Comparison of ENCODE assay signal across 19 mouse cellular contexts in the genomic region with DNA sequence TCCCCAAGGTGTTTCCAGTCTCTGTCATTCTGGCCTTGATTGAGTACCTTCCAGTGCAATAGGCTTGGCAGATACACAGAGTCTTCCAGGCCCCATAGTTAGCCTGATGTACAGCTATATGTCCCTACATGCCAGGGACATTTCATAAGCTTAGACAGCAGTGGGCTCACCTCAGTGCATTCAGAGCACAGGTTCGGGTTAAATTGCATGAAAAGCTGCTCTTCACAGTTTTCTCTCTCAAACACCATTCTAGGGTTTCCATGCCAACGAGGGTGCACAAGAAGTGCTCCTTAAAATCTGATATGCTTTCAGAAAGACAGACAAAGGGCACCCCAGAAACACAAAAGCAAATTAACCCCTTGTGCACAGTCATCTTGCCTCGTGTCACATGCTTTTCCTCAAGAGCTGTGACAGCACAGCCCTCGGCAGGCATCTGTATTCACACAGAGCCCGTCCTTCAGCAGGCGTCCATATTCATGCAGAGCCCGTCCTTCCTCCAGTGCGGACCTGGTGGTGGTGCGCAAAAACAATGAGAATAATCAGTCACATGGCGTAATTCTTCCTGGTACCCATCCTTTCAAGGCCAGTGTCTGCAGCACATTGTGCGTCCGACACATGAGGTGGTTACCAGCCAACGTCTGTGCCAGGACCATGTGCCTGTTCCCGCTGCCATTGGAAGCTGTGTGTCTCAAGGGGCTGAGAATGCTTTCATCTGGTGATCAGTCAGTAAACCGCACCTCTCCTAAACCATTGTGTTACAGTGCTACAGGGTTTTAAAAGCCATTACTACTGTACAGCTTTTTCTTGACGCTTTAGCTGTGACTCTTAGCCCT. TPM values are rescaled to one million over a fixed set of nuclear protein-coding genes. Genes with fewer than 3 reads are reported as not detected.
DNase-seq lines count a peak whose midpoint lies in the region; ATAC-seq lines count a peak whose summit lies in the region.
"Had no signal": no experiment of that assay in that cellular context is flagged by ENCODE, and none has a peak within 500 bp of the region (broad histone marks: within the 10 kb centered on the region; RNA-seq: fewer than 3 reads in every experiment).

No protein-coding gene starts in this region.

- no peaks in the 10 kb centered on the region for H3K27me3 ChIP-seq in neural tube, embryonic 11.5 days (ENCODE audit: control insufficient read depth, insufficient read depth, low read length)
- H3K27me3 ChIP-seq in forebrain, embryonic 16.5 days (replicated peaks; ENCODE audit: control insufficient read depth, insufficient read depth, low read length) = no peaks in the 10 kb centered on the region
- H3K27me3 ChIP-seq in midbrain, embryonic 12.5 days = no peaks in the 10 kb centered on the region
- H3K27me3 ChIP-seq: heart, embryonic 15.5 days; limb, embryonic 15.5 days; Patski had no signal

- no peak for DNase-seq in neural tube, embryonic 11.5 days (ENCODE audit: low spot score)
- no peak for DNase-seq in neural tube, embryonic 10.5 days (ENCODE audit: extremely low spot score, low spot score)
- DNase-seq in frontal cortex, postnatal 10 days (ENCODE audit: low spot score in 2 of 2) = no peak
- DNase-seq in right cerebral cortex, adult 2 months (ENCODE audit: low spot score in 2 of 2) = no peak
- DNase-seq: adrenal gland, postnatal 14 days; gastrocnemius, postnatal 25 days; kidney, postnatal 4 days; lung, postnatal 10 days had no signal

- H3K4me2 ChIP-seq in neural tube, embryonic 11.5 days (ENCODE audit: low read depth) = no peak overlapping the region
- no peak overlapping the region for H3K4me2 ChIP-seq in forebrain, embryonic 16.5 days (ENCODE audit: low read length)
- no peak overlapping the region for H3K4me2 ChIP-seq in midbrain, embryonic 12.5 days (replicated peaks)
- H3K4me2 ChIP-seq: heart, embryonic 15.5 days; limb, embryonic 15.5 days had no signal

- no peaks in the 10 kb centered on the region for H3K9me3 ChIP-seq in neural tube, embryonic 11.5 days (ENCODE audit: control insufficient read depth, low read length)
- H3K9me3 ChIP-seq in forebrain, embryonic 16.5 days (ENCODE audit: control insufficient read depth, low read length) = no peaks in the 10 kb centered on the region
- no peaks in the 10 kb centered on the region for H3K9me3 ChIP-seq in midbrain, embryonic 12.5 days
- H3K9me3 ChIP-seq: heart, embryonic 15.5 days; limb, embryonic 15.5 days had no signal

- 74% methylated on average over 16 of the region's 16 CpGs for WGBS in neural tube, embryonic 11.5 days
- WGBS in forebrain, embryonic 16.5 days = 37% methylated on average over 16 of the region's 16 CpGs
- 62% methylated on average over 16 of the region's 16 CpGs for WGBS in midbrain, embryonic 12.5 days

- H3K27ac ChIP-seq in neural tube, embryonic 11.5 days (ENCODE audit: low read depth, low read length) = no peak overlapping the region
- H3K27ac ChIP-seq in forebrain, embryonic 16.5 days (ENCODE audit: low read length) = peak overlapping the region; percentile 24
- H3K27ac ChIP-seq in midbrain, embryonic 12.5 days (replicated peaks) = peak overlapping the region; percentile 35
- H3K27ac ChIP-seq: heart, embryonic 15.5 days; left cerebral cortex, adult 2 months; limb, embryonic 15.5 days had no signal

- peaks cover 6% of the 10 kb centered on the region; the same call in 1 of the 2 replicates for H3K4me1 ChIP-seq in neural tube, embryonic 11.5 days (ENCODE audit: control insufficient read depth, insufficient read depth, low read length)
- H3K4me1 ChIP-seq in forebrain, embryonic 16.5 days (replicated peaks; ENCODE audit: control insufficient read depth, insufficient read depth, low read length) = peaks cover 26% of the 10 kb centered on the region
- H3K4me1 ChIP-seq in midbrain, embryonic 12.5 days = peaks cover 16% of the 10 kb centered on the region
- H3K4me1 ChIP-seq: limb, embryonic 15.5 days had no signal

- no peak overlapping the region for H3K4me3 ChIP-seq in neural tube, embryonic 11.5 days (ENCODE audit: low read depth, low read length)
- no peak overlapping the region for H3K4me3 ChIP-seq in forebrain, embryonic 16.5 days (replicated peaks; ENCODE audit: low read length)
- H3K4me3 ChIP-seq in midbrain, embryonic 12.5 days = no peak overlapping the region
- H3K4me3 ChIP-seq: heart, embryonic 15.5 days; left cerebral cortex, adult 2 months; limb, embryonic 15.5 days had no signal

- peaks cover 13% of the 10 kb centered on the region for H3K36me3 ChIP-seq in neural tube, embryonic 11.5 days (ENCODE audit: control insufficient read depth, insufficient read depth, low read length)
- H3K36me3 ChIP-seq in forebrain, embryonic 16.5 days (ENCODE audit: control insufficient read depth, insufficient read depth) = peaks cover 13% of the 10 kb centered on the region
- H3K36me3 ChIP-seq in midbrain, embryonic 12.5 days = peaks cover 63% of the 10 kb centered on the region

- ATAC-seq in neural tube, embryonic 11.5 days (ENCODE audit: insufficient read depth, low FRiP score, low TSS enrichment) = 0 out of 2 replicates have a peak, but pooled peaks have one; percentile 23
- peak; percentile 61 for ATAC-seq in forebrain, embryonic 16.5 days
- ATAC-seq in midbrain, embryonic 12.5 days (ENCODE audit: low FRiP score, low read depth) = peak; percentile 65
- no peak for ATAC-seq in erythroblast, adult 5-6 weeks (replicated peaks; ENCODE audit: low FRiP score, poor library complexity, severe bottlenecking)
- ATAC-seq: Patski had no signal

- H3K9ac ChIP-seq in neural tube, embryonic 11.5 days (ENCODE audit: low read length) = no peak overlapping the region
- 0 out of 2 replicates have a peak overlapping the region, but pooled peaks have one; percentile 3 for H3K9ac ChIP-seq in forebrain, embryonic 16.5 days (replicated peaks; ENCODE audit: low read depth, low read length)
- H3K9ac ChIP-seq in midbrain, embryonic 12.5 days (replicated peaks) = no peak overlapping the region
- H3K9ac ChIP-seq: heart, embryonic 15.5 days; limb, embryonic 15.5 days had no signal

RNA-seq across cellular contexts. Expression of gene Tex29, which starts 9.8 kb away (rescaled TPM):
- polyA plus RNA-seq in neural tube, embryonic 11.5 days (2014; fragmentation: Nextera tagmentation; extraction: Ambion mirVana) = not detected in 2 replicates
- 0.52 and 0.66 TPM in 2 replicates for polyA plus RNA-seq in forebrain, embryonic 16.5 days (2015; fragmentation: Nextera tagmentation; extraction: Ambion mirVana)
- polyA plus RNA-seq in midbrain, embryonic 12.5 days (2016; fragmentation: Nextera tagmentation; extraction: Ambion mirVana) = 0.57 TPM in 1 of 2 replicates, not detected in the other
- not detected in 2 replicates for total RNA-seq in erythroblast, adult 5-6 weeks (2015; ENCODE audit: low replicate concordance)
- total RNA-seq in erythroblast, adult 5-6 weeks (2017; ENCODE audit: low replicate concordance) = not detected in 2 replicates
- total RNA-seq: adrenal gland, postnatal 14 days; gastrocnemius, postnatal 25 days had no signal
- polyA plus RNA-seq: cortical plate, adult 2 months; intestine, embryonic 14.5 days; limb, embryonic 15.5 days; Patski; small intestine, adult 2 months; stomach, embryonic 16.5 days had no signal
